Mouse (Mus musculus) lung, postnatal 0 days (tissue): ENCODE measurements around the gene Prx. TPM values are rescaled to one million over a fixed set of nuclear protein-coding genes. Genes with fewer than 3 reads are reported as not detected.

Experiments
- ATAC-seq: fragments of 200-750 bp; cut with Nextera tagmentation; 2 replicates; pipeline ENCODE4 v1.8.0; 2017; ENCODE audit warnings: moderate library complexity
- DNase-seq: peaks from one replicate; pipeline ENCODE4 v3.0.0-alpha.2; 2016; ENCODE audit warnings: low spot score
- H3K27ac ChIP-seq: fragments of 300-500 bp; sonication (generic); 2 replicates; pipeline ENCODE4 v1.5.1; 2014; ENCODE audit warnings: antibody characterized with exemption, mild to moderate bottlenecking, low read length, mixed read lengths
- H3K27me3 ChIP-seq: fragments of 300-500 bp; sonication (generic); replicated peaks from 2 replicates; pipeline ENCODE4 v1.6.1; 2014; ENCODE audit warnings: low read length, mixed read lengths; ENCODE audit not compliant: insufficient read depth
- H3K36me3 ChIP-seq: fragments of 300-500 bp; sonication (generic); 2 replicates; pipeline ENCODE4 v1.6.1; 2014; ENCODE audit warnings: low read length, mixed read lengths; ENCODE audit not compliant: insufficient read depth
- H3K4me1 ChIP-seq: fragments of 300-500 bp; sonication (generic); 2 replicates; pipeline ENCODE4 v1.6.1; 2014; ENCODE audit warnings: antibody characterized with exemption, low read depth, low read length, mixed read lengths; ENCODE audit not compliant: insufficient read depth
- H3K4me2 ChIP-seq: fragments of 300-500 bp; sonication (generic); replicated peaks from 2 replicates; pipeline ENCODE4 v1.6.1; 2014; ENCODE audit warnings: low read depth, mild to moderate bottlenecking, low read length, moderate library complexity, mixed read lengths
- H3K4me3 ChIP-seq: fragments of 300-500 bp; sonication (generic); 2 replicates; pipeline ENCODE4 v1.5.1; 2014; ENCODE audit warnings: low read depth, low read length
- H3K9ac ChIP-seq: fragments of 300-500 bp; sonication (generic); replicated peaks from 2 replicates; pipeline ENCODE4 v1.6.1; 2014; ENCODE audit warnings: low read depth, mild to moderate bottlenecking
- H3K9me3 ChIP-seq: fragments of 300-500 bp; sonication (generic); 2 replicates; pipeline ENCODE4 v1.6.1; 2016; ENCODE audit warnings: low read length, mixed read lengths
- CTCF ChIP-seq: IDR thresholded peaks from 2 replicates; pipeline ENCODE4 v1.5.1; 2016; ENCODE audit warnings: antibody characterized with exemption, mild to moderate bottlenecking
- EP300 ChIP-seq: IDR thresholded peaks from 2 replicates; pipeline ENCODE4 v1.6.1; 2016; ENCODE audit warnings: antibody characterized with exemption, mild to moderate bottlenecking, control low read depth
- WGBS: fragments of 180-500 bp; shearing (Covaris S2); extraction: QIAGEN DNeasy Blood & Tissue Kit; methylation state at CpG from one replicate; pipeline ENCODE4 v1.1.7; 2014; 5-methylcytosine and 5-hydroxymethylcytosine counted together
- polyA plus RNA-seq: library from polyadenylated mRNA; unstranded; fragments of >200 nt; fragmentation: Nextera tagmentation; extraction: Ambion mirVana; gene quantifications from 2 replicates; pipeline ENCODE4 v1.2.1, GENCODE M21; 2015

Prx gene
- polyA plus RNA-seq, 1 experiment from 2014 or later = 73.2 TPM

- TF ChIP-seq CTCF (peak; percentile 47), EP300 (no peak)
- Histone ChIP-seq H3K27me3 (no peaks in the 10 kb centered on the region), H3K9me3 (no peaks in the 10 kb centered on the region), H3K27ac (peak overlapping the region; percentile 96), H3K4me2 (peak overlapping the region; percentile 72), H3K9ac (peak overlapping the region; percentile 50), H3K4me1 (peaks cover 3% of the 10 kb centered on the region; the same call in 1 of the 2 replicates), H3K4me3 (peak overlapping the region; percentile 57), H3K36me3 (no peaks in the 10 kb centered on the region)
- DNase-seq (peak; percentile 99), ATAC-seq (peak; percentile 95)
- under 1% methylated on average over 53 of the region's 54 CpGs for WGBS
Observed at GRCm38 (mm10) chr7:27507711-27508647, 8.9 kb downstream of the Prx start.

GRCm38 (mm10) chr7:27508648-27509005 is 9.5 kb downstream of the Prx start:
- Histone ChIP-seq H3K9me3 (no peaks in the 10 kb centered on the region), H3K4me2 (peak overlapping the region; percentile 72), H3K9ac (no peak overlapping the region), H3K27ac (peak overlapping the region; percentile 96), H3K4me1 (peaks cover 3% of the 10 kb centered on the region; the same call in 1 of the 2 replicates), H3K36me3 (no peaks in the 10 kb centered on the region), H3K27me3 (no peaks in the 10 kb centered on the region), H3K4me3 (peak overlapping the region; percentile 57)
- TF ChIP-seq EP300 = no peak
- peak; percentile 84 for TF ChIP-seq CTCF
- DNase-seq = peak; percentile 82
- peak; percentile 70 for ATAC-seq
- WGBS = 18% methylated on average over 6 of the region's 6 CpGs

GRCm38 (mm10) chr7:27510809-27511208 is 11.7 kb downstream of the Prx start:
- H3K4me3 ChIP-seq = no peak overlapping the region
- H3K9me3 ChIP-seq = no peaks in the 10 kb centered on the region
- no peak overlapping the region for H3K27ac ChIP-seq
- no peak for ATAC-seq
- no peak overlapping the region for H3K9ac ChIP-seq
- peaks cover 3% of the 10 kb centered on the region; the same call in 1 of the 2 replicates for H3K4me1 ChIP-seq
- H3K4me2 ChIP-seq = no peak overlapping the region
- TF ChIP-seq EP300 (no peak), CTCF (no peak)
- H3K27me3 ChIP-seq = no peaks in the 10 kb centered on the region
- DNase-seq = no peak
- no peaks in the 10 kb centered on the region for H3K36me3 ChIP-seq
- whole genome bisulfite sequencing = 87% methylated on average over 2 of the region's 2 CpGs

- DNase-seq (no peak), ATAC-seq (peak; percentile 26; the same call in 1 of the 2 replicates)
- H3K4me3 ChIP-seq = no peak overlapping the region
- WGBS = 71% methylated on average over 9 of the region's 9 CpGs
- TF ChIP-seq CTCF (no peak), EP300 (no peak)
- H3K9me3 ChIP-seq = no peaks in the 10 kb centered on the region
- no peaks in the 10 kb centered on the region for H3K4me1 ChIP-seq
- no peak overlapping the region for H3K4me2 ChIP-seq
- no peak overlapping the region for H3K9ac ChIP-seq
- no peak overlapping the region for H3K27ac ChIP-seq
- 0 out of 2 replicates have a peak, but pooled peaks cover 7% of the 10 kb centered on the region for H3K36me3 ChIP-seq
- H3K27me3 ChIP-seq = no peaks in the 10 kb centered on the region
Observed at GRCm38 (mm10) chr7:27514961-27515360, 15.8 kb downstream of the Prx start.

- no peak overlapping the region for H3K4me3 ChIP-seq
- no peak overlapping the region for H3K4me2 ChIP-seq
- no peak for TF ChIP-seq EP300
- no peak for TF ChIP-seq CTCF
- DNase-seq = no peak
- no peaks in the 10 kb centered on the region for H3K27me3 ChIP-seq
- no peaks in the 10 kb centered on the region for H3K9me3 ChIP-seq
- H3K9ac ChIP-seq = no peak overlapping the region
- 0 out of 2 replicates have a peak, but pooled peaks cover 7% of the 10 kb centered on the region for H3K36me3 ChIP-seq
- WGBS = 84% methylated on average over 9 of the region's 9 CpGs
- no peaks in the 10 kb centered on the region; the same call in 1 of the 2 replicates for H3K4me1 ChIP-seq
- no peak for ATAC-seq
- no peak overlapping the region for H3K27ac ChIP-seq
Observed at GRCm38 (mm10) chr7:27518314-27518713, 19.2 kb downstream of the Prx start.

GRCm38 (mm10) chr7:27520104-27520503 is 21.0 kb downstream of the Prx start:
- ATAC-seq (no peak), DNase-seq (no peak)
- Histone ChIP-seq H3K36me3 (0 out of 2 replicates have a peak, but pooled peaks cover 7% of the 10 kb centered on the region), H3K27me3 (no peaks in the 10 kb centered on the region), H3K4me1 (no peaks in the 10 kb centered on the region; the same call in 1 of the 2 replicates), H3K9me3 (no peaks in the 10 kb centered on the region), H3K4me2 (no peak overlapping the region), H3K4me3 (no peak overlapping the region), H3K27ac (0 out of 2 replicates have a peak overlapping the region, but pooled peaks have one; percentile 9), H3K9ac (no peak overlapping the region)
- TF ChIP-seq EP300 = no peak
- TF ChIP-seq CTCF = peak; percentile 36
